Mouse (Mus musculus) adrenal gland, postnatal 36 days (tissue): Measurements from ENCODE around the gene Crebrf. TPM values are rescaled to one million over a fixed set of nuclear protein-coding genes. Genes with fewer than 3 reads are reported as not detected.

Experiments used
- DNase-seq, 2 experiments: peaks; one replicate each; pipeline ENCODE4 v3.0.0; 2021; ENCODE audit warnings: mixed read lengths in 1 of 2
- total RNA-seq, 2 experiments: library from RNA; stranded (reverse); gene quantifications; 2 replicates each; pipeline ENCODE4 v1.2.3; 2021

Crebrf gene
- total RNA-seq, 2 experiments from 2014 or later, result 64.7 to 78.0 TPM

GRCm38 (mm10) chr17:26778430-26779100 lies 63.1 kb downstream of the Crebrf start:
- no peak for DNase-seq

- DNase-seq, result no peak
Observed at GRCm38 (mm10) chr17:26779471-26779870, 64.0 kb downstream of the Crebrf start.

DNA sequence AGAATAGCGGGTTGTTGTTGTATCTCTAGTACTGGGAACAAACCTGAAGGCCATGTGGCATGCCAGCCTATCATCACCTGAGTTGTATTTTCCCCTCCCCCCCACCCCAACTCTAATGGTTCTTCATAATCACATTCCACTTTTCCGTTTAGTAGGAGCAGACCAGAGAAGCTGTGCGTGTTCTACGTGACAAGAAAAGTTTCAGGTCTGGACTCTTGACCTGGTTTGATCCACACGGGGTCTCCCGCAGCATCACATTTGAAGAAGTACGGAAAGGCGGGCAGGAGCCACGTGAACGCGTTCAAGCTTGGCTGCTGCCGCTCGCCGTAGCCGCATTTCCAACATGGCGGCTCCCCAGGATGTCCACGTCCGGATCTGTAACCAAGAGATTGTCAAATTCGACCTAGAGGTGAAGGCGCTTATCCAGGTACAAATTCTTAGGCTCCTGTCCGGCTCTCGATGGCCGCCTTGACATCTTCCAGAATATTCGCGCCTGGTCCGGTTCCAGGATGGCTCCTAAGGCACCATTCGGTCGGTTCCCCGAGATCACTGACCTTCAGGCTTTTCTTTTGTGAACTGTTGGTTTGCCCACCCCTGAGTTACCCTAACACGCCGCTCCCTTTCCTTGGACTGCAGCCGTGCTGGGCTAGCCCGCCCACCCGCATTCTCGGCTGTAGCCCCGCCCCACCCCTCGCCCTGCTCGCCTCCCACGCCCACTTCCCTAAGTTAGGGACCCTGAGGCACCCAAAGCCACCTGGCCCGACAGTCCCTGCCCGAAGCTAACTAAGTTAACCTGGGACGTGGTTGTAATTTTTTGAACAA lies 65.5 kb downstream of the Crebrf start, which contains the start of gene Bnip1:
TSS of gene Bnip1 (plus strand) at position 317 of the 822 bp plus-strand sequence.
- DNase-seq, result peak; percentile 82 to 88

- DNase-seq, result no peak
Observed at GRCm38 (mm10) chr17:26781610-26782043, 66.2 kb downstream of the Crebrf start.

DNA sequence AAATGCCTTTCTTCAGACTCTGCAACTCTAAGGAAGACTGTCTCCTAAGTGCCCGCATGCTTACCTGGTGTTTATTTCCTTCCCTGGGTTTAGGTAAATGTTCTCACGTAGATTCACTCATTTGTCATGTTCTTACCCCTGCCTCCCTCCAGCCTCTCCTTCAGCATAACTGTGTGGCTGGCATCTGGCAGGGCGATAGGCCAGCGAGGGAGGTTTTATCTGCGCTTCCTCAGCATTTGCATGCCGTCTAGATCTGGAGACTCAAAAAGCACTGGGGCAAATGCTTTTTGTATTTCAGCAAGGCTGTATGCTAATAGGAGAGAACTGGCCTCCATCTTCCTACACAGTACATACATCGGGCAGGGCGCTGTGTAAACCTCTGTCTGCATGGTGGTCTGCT lies 69.1 kb downstream of the Crebrf start:
- DNase-seq, result no peak

DNA sequence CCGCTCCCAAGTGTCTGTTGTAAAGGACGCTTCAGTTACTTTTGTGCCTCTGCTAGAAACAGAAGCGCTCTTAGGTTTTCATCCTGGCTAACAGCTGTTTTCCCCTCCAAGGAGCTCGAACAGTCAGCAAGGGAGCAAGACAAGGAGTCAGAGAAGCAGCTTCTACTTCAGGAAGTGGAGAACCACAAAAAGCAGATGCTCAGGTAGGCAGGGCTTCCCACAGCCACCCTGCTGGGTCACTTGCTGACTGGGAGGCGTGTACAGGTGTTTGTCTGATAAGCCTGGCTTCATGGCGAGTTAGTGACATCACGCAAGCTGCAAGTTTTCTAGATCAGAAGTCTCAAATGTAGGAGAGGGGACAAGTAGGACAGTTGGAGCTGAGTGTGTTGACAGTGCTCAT lies 71.1 kb downstream of the Crebrf start:
- no peak for DNase-seq

GRCm38 (mm10) chr17:26788986-26789385 lies 73.5 kb downstream of the Crebrf start:
- no peak for DNase-seq

- DNase-seq, result no peak
Observed at GRCm38 (mm10) chr17:26789460-26790268, 74.2 kb downstream of the Crebrf start.

DNA sequence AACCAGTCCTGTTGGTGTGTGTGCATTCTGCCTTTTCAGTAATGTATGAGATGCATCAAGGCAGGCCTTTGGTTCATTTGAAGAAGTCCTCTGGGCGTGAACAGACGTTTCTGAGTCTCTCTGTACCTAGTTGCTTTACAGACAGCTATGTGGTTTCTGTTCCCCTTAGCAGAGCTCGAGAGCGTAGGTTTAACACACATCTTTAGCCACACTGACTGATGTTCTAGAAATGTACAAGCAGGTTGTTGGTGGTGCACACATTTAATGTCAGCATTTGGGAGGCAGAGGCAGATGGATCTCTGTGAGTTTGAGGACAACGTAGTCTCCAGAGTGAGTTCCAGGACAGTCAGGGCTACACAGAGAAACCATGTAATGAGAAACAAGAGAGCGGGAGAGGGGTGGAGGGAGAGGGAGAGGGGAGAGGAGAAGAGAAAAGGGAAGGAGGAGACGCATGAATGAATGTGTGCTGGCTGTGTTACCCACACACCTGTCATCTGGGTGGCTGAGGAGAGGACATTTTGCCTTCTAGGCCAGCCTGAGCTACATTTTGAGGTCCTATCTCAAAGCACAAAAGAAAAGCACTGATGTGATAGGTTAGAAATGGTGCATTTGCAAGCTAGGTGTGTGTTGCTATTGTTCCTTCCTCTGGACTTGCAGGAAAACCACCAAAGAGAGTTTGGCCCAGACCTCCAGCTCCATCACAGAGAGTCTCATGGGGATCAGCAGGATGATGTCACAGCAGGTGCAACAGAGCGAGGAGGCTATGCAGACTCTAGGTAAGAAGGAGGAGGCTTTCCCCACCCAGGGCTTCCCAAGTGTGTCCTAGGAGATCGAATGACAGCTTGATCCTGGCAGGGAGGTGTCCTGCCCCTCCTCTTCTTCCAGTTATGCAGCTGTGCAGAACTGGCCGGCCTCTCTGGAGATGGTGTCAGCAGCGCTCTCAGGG lies 75.1 kb downstream of the Crebrf start:
- DNase-seq, result no peak

- no peak for DNase-seq
Observed at GRCm38 (mm10) chr17:26791580-26791979, 76.1 kb downstream of the Crebrf start.

DNA sequence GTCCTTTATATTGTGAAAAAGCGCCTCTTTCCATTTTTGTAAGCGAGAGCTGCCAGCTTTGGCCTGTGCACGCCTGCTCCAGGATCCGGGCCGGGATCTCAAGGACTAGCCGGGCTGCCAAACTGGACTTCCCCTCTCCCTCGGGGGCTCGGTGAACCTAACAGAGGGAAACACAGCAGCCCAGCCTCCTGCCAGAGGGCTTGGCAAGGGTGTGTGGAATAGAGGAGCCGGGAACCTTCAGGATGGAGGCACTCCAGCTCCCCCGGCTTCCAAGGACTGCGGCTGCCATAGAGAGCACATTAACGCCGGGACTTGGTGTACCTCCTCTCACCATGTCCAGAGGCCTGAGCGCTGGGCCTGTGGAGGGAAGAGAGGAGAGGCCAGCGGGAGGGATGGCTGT lies 76.6 kb downstream of the Crebrf start:
- DNase-seq, result peak in 1 of 2 experiments; percentile 26

DNA sequence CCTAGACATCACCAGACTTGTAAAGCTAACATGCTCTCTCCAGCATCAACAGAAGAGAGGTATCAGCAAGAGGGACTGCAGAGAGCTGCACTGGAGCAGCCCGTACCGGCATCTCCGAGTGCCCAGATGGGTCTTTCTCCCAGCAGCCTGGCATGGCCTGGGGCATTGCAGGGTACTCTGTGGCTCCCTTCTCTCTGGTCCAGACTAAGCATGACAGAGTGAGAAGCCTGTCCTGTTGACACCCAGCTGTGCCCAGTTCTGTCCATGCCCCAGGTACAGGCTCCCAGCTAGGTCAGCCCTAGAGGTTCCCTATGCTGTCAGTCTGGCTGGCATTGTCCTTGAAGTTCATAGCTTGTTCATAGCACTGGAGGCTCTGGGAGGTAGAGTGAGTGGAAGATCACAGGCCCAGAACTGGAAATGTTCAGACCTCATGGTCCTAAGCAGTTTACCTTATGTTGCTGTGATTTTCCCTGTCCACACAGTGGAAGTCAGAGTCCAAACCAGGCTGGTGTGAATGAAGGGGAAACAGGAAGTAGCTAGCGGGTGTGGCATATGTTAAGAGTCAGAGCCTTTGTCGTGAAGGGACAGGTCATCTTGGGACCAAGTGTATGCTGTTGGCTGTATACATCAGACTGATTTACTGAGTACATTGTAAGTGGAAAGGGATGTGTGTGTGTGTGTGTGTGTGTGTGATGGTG lies 77.8 kb downstream of the Crebrf start:
- no peak for DNase-seq

- peak; percentile 74 to 81 for DNase-seq
Observed at GRCm38 (mm10) chr17:26794744-26795143, 79.3 kb downstream of the Crebrf start.

DNA sequence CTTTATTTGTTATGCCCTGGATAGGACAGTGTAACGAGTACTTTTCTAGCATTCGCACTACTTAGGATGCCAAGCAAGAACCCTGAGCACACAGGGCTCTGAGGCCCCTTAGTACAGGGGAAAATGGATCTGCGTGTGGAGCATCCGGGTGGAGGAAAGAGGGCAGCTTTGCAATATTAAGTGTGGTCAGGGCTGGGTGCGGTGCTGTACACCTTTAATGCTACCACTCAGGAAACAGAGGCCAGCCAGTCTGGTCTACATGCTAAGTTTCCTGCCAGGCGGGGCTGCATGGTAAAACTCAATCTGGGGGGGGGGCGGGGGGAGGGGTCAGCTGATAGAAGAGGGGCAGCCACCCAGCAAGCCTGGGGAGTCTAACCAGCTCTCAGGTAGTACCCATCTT lies 79.9 kb downstream of the Crebrf start:
- DNase-seq, result no peak

DNA sequence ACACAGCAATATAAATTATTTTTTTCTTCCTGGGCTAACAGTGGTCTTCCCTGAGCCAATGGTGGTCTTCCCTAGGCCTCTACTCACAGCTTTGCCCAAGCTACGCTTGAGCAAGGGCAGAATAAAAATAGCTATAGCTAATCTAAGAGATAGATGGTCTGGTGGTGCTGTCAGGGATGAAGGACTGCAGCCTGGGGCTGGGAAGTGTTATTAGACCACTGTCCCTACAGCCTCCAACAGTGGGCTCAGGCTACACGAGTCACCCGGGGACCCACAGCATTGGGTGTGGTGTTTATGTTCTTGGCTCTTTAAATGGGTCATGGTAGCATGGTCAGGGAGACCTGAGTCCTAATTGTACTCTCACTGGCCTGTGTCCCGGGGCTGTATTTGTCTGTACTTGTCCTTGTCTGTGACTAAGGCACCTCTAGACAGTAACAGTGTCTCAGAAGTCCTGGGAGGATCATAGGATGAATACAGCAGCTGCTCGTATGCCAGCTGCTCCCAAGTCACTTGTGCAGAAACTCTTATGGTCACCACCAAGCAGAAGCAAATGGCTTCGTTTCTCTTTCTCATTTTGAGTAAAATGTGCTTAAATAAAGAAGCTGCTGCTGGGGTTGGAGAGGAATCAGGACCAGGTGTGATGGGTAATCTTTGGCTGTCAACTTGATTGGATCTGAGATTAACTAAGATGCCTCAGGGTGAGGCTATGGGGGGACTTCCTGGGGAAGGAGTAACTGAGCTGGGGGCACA lies 82.1 kb downstream of the Crebrf start:
- DNase-seq, result peak; percentile 13 to 15

DNA sequence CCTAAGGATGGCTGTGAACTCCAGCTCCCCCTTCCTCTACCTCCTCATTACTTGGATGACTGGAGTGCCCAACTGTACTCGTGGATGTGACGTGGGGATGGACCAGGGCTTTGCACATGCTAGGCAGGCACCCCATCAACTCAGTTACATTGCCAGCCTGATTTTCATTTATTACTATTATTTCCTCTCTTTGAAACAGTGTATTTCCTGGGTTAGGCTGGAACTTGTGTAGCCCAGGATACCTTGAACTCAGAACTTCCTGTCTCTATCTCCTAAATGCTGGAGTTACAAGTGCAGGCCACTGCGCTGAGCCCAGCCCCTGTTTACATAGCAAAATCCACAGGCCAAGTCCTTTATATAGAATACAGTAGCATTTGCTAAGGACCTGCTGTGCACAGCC lies 87.4 kb downstream of the Crebrf start:
- no peak for DNase-seq

DNA sequence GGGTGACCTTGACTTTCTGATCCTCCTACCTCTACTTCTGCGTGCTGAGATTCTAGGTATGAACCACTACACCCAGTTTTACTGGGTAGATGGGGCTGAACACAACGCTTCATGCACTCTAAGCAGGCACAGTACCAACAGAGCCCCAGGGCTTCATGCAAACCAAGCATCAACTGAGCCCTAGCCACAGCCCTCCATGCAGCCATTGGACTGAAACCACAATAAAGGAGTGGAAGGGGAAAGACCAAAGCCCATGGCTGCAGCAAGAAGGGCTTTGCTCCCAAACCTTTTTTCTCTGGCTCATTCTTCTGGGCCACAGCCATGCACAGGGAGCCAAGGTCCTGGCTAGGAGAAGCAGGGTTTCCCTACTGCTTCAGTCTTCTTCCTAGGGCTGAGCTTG lies 97.2 kb downstream of the Crebrf start:
- no peak for DNase-seq

DNA sequence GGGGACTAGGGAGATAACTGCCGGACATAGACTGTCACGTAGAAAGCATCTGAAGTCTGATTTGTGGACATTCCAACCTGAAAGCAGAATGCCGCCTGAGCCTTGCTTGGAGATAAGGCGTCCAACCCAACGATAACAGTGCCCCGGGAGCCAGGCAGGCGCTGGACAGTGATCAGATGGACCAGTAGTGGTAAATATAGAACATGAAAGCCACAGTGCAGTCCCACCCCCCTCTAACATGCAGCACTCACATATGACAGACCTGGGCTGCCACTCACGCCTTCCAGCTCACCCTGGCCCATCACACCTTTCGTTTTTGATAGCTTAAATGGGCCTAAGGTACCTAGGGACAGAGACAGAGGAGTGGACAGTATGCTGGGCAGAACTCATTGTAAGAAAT lies 98.0 kb downstream of the Crebrf start:
- no peak for DNase-seq

- no peak for DNase-seq
Observed at GRCm38 (mm10) chr17:26816810-26817209, 101.4 kb downstream of the Crebrf start.

GRCm38 (mm10) chr17:26817776-26818175 lies 102.3 kb downstream of the Crebrf start:
- no peak for DNase-seq
